Mouse (Mus musculus) testis, adult 2 months (tissue): ENCODE measurements around the gene Dlgap1. TPM values are rescaled to one million over a fixed set of nuclear protein-coding genes. Genes with fewer than 3 reads are reported as not detected.

ENCODE experiments used
- H3K27ac ChIP-seq: fragments of 200-500 bp; 2 replicates; pipeline ENCODE4 v1.5.1; 2012; ENCODE audit warnings: low read depth, low read length; ENCODE audit not compliant: control insufficient read depth, insufficient read depth
- H3K27me3 ChIP-seq: fragments of 200-500 bp; 2 replicates; pipeline ENCODE4 v1.6.1; 2012; ENCODE audit warnings: mild to moderate bottlenecking, low read length, moderate library complexity; ENCODE audit not compliant: control insufficient read depth, insufficient read depth
- H3K36me3 ChIP-seq: fragments of 200-500 bp; 2 replicates; pipeline ENCODE4 v1.6.1; 2012; ENCODE audit warnings: mild to moderate bottlenecking, low read length; ENCODE audit not compliant: control insufficient read depth, insufficient read depth
- H3K4me1 ChIP-seq: fragments of 200-500 bp; 2 replicates; pipeline ENCODE4 v1.6.1; 2012; ENCODE audit warnings: low read length; ENCODE audit not compliant: control insufficient read depth, insufficient read depth
- H3K4me3 ChIP-seq: fragments of 200-500 bp; 2 replicates; pipeline ENCODE4 v1.5.1; 2012; ENCODE audit warnings: low read depth, mild to moderate bottlenecking, low read length, moderate library complexity, mixed read lengths; ENCODE audit not compliant: control insufficient read depth
- CTCF ChIP-seq: fragments of 200-500 bp; IDR thresholded peaks from 2 replicates; pipeline ENCODE4 v1.5.1; 2012; ENCODE audit warnings: low read depth, mild to moderate bottlenecking, inconsistent platforms, low read length, moderate library complexity; ENCODE audit not compliant: control insufficient read depth, insufficient read depth, insufficient replicate concordance
- POLR2A ChIP-seq: fragments of 200-500 bp; IDR thresholded peaks from 2 replicates; pipeline ENCODE4 v1.6.1; 2012; ENCODE audit warnings: low read depth, mild to moderate bottlenecking, inconsistent platforms, low read length, moderate library complexity; ENCODE audit not compliant: control insufficient read depth
- polyA plus RNA-seq: library from polyadenylated mRNA; depleted of rRNA; stranded (reverse); fragments of >200 nt; gene quantifications from 2 replicates; pipeline ENCODE4 v1.2.3, GENCODE M21; 2012

The Dlgap1 gene
- polyA plus RNA-seq, 1 experiment: 3.5 TPM

GRCm38 (mm10) chr17:70528196-70529187 is 559.6 kb downstream of the Dlgap1 start:
- Histone ChIP-seq H3K4me1 (no peaks in the 10 kb centered on the region), H3K36me3 (no peaks in the 10 kb centered on the region)
- TF ChIP-seq CTCF (no peak), POLR2A (no peak)

GRCm38 (mm10) chr17:70534321-70534720 is 565.4 kb downstream of the Dlgap1 start:
- no peaks in the 10 kb centered on the region for H3K27me3 ChIP-seq
- H3K4me1 ChIP-seq: no peaks in the 10 kb centered on the region
- H3K27ac ChIP-seq: no peak overlapping the region
- TF ChIP-seq CTCF (no peak), POLR2A (no peak)
- H3K36me3 ChIP-seq: no peaks in the 10 kb centered on the region
- H3K4me3 ChIP-seq: no peak overlapping the region

More at GRCm38 (mm10) chr17:70528196-70529187, 559.6 kb downstream of the Dlgap1 start:
- H3K4me3 ChIP-seq: no peak overlapping the region
- H3K27me3 ChIP-seq: no peaks in the 10 kb centered on the region
- H3K27ac ChIP-seq: no peak overlapping the region

- H3K27ac ChIP-seq: no peak overlapping the region
- TF ChIP-seq CTCF (no peak), POLR2A (no peak)
- no peak overlapping the region for H3K4me3 ChIP-seq
- H3K27me3 ChIP-seq: no peaks in the 10 kb centered on the region
- H3K4me1 ChIP-seq: no peaks in the 10 kb centered on the region
- no peaks in the 10 kb centered on the region for H3K36me3 ChIP-seq
These were observed 572.9 kb downstream of the Dlgap1 start for GRCm38 (mm10) chr17:70541816-70542215.

- no peaks in the 10 kb centered on the region for H3K4me1 ChIP-seq
- H3K27ac ChIP-seq: no peak overlapping the region
- no peaks in the 10 kb centered on the region for H3K36me3 ChIP-seq
- TF ChIP-seq CTCF (no peak), POLR2A (no peak)
- no peaks in the 10 kb centered on the region for H3K27me3 ChIP-seq
- H3K4me3 ChIP-seq: no peak overlapping the region
These were observed 581.9 kb downstream of the Dlgap1 start for GRCm38 (mm10) chr17:70550793-70551192.

GRCm38 (mm10) chr17:70561547-70561946 is 592.7 kb downstream of the Dlgap1 start:
- Histone ChIP-seq H3K4me3 (no peak overlapping the region), H3K4me1 (no peaks in the 10 kb centered on the region), H3K27me3 (no peaks in the 10 kb centered on the region), H3K27ac (no peak overlapping the region), H3K36me3 (no peaks in the 10 kb centered on the region)
- TF ChIP-seq CTCF (no peak), POLR2A (no peak)

- TF ChIP-seq CTCF (no peak), POLR2A (no peak)
- no peak overlapping the region for H3K4me3 ChIP-seq
- no peak overlapping the region for H3K27ac ChIP-seq
- no peaks in the 10 kb centered on the region for H3K4me1 ChIP-seq
- H3K27me3 ChIP-seq: no peaks in the 10 kb centered on the region
- no peaks in the 10 kb centered on the region for H3K36me3 ChIP-seq
These were observed 602.0 kb downstream of the Dlgap1 start for GRCm38 (mm10) chr17:70570848-70571247.

- H3K36me3 ChIP-seq: no peaks in the 10 kb centered on the region
- no peak for TF ChIP-seq POLR2A
- TF ChIP-seq CTCF: no peak
- no peaks in the 10 kb centered on the region for H3K27me3 ChIP-seq
- H3K4me1 ChIP-seq: no peaks in the 10 kb centered on the region
- no peak overlapping the region for H3K4me3 ChIP-seq
- H3K27ac ChIP-seq: no peak overlapping the region
These were observed 614.2 kb downstream of the Dlgap1 start for GRCm38 (mm10) chr17:70583042-70583441.
